Mouse (Mus musculus) hindbrain, embryonic 13.5 days (tissue): ENCODE data around the gene Hspa5. TPM values are rescaled to one million over a fixed set of nuclear protein-coding genes. Genes with fewer than 3 reads are reported as not detected.
"Not testable (repeated sequence)": the region's sequence is repeated elsewhere in the genome, so short reads cannot be mapped to it uniquely, and the experiment has no call there.

Experiments used
- ATAC-seq: fragments of 200-750 bp; cut with Nextera tagmentation; 2 replicates; pipeline ENCODE4 v1.8.0; 2017; ENCODE audit warnings: moderate TSS enrichment; ENCODE audit not compliant: low FRiP score
- H3K27ac ChIP-seq: fragments of 300-500 bp; sonication (generic); 2 replicates; pipeline ENCODE4 v1.5.1; 2015; ENCODE audit warnings: inconsistent platforms, mild to moderate bottlenecking, moderate library complexity
- H3K27me3 ChIP-seq: fragments of 300-500 bp; sonication (generic); 2 replicates; pipeline ENCODE4 v1.6.1; 2015; ENCODE audit warnings: mild to moderate bottlenecking, inconsistent platforms
- H3K36me3 ChIP-seq: fragments of 300-500 bp; sonication (generic); 2 replicates; pipeline ENCODE4 v1.6.1; 2015; ENCODE audit warnings: mild to moderate bottlenecking, inconsistent platforms
- H3K4me1 ChIP-seq: fragments of 300-500 bp; sonication (generic); replicated peaks from 2 replicates; pipeline ENCODE4 v1.6.1; 2015; ENCODE audit warnings: inconsistent platforms
- H3K4me2 ChIP-seq: fragments of 300-500 bp; sonication (generic); 2 replicates; pipeline ENCODE4 v1.6.1; 2015; ENCODE audit warnings: inconsistent platforms, mild to moderate bottlenecking, moderate library complexity
- H3K4me3 ChIP-seq: fragments of 300-500 bp; sonication (generic); 2 replicates; pipeline ENCODE4 v1.5.1; 2015; ENCODE audit warnings: mild to moderate bottlenecking, inconsistent platforms
- H3K9ac ChIP-seq: fragments of 300-500 bp; sonication (generic); 2 replicates; pipeline ENCODE4 v1.6.1; 2015; ENCODE audit warnings: mild to moderate bottlenecking, inconsistent platforms
- H3K9me3 ChIP-seq: fragments of 300-500 bp; sonication (generic); 2 replicates; pipeline ENCODE4 v1.6.1; 2016; ENCODE audit warnings: inconsistent platforms
- WGBS: fragments of 180-500 bp; shearing (Covaris S2); methylation state at CpG from one replicate; pipeline ENCODE4 v1.1.7; 2015; 5-methylcytosine and 5-hydroxymethylcytosine counted together
- polyA plus RNA-seq: library from polyadenylated mRNA; unstranded; fragments of >200 nt; fragmentation: Nextera tagmentation; extraction: Ambion mirVana; gene quantifications from 2 replicates; pipeline ENCODE4 v1.2.1, GENCODE M21; 2015

The Hspa5 gene
- polyA plus RNA-seq, 1 experiment from 2014 or later, result 458 TPM

DNA sequence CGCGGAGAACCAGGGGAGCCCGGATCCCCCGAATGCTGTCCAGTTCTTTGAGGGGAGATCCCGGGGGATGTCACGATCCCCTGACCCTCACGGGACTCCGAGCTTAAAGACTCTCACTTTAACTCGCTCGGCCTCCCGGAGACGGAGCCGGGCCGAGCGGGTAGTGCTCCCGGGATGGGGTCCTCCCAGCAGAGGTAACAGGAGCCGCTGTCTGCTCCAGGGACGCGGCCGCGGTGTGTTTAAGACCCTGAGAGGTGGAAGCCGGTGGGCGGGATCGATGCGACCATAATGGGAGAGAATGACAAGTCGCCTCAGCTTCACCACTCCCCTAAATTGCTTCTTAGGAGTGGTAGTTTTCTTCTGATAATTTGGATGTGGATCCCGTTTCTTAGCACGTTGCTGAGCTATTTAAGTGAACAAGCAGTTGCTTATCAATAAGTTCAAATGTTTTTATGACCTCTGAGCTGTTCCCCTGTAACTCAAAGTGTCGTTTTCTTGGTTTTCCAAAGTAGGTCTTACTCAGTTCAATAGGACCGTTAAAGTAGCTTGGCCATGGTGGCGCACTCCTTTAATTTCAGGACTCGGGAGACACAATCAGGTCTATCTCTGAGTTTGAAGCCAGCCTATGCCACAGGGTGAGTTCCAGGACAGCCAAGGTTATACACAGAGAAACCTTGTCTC lies 30.9 kb downstream of the Hspa5 start:
- not testable (repeated sequence) for H3K36me3 ChIP-seq, H3K9me3 ChIP-seq, H3K27me3 ChIP-seq
- Histone ChIP-seq H3K4me1 (peaks cover 36% of the 10 kb centered on the region), H3K4me2 (peak overlapping the region; percentile 76), H3K4me3 (peak overlapping the region; percentile 67), H3K27ac (peak overlapping the region; percentile 94), H3K9ac (peak overlapping the region; percentile 88)
- peak; percentile 71 for ATAC-seq
- WGBS, result 2% methylated on average over 26 of the region's 32 CpGs

DNA sequence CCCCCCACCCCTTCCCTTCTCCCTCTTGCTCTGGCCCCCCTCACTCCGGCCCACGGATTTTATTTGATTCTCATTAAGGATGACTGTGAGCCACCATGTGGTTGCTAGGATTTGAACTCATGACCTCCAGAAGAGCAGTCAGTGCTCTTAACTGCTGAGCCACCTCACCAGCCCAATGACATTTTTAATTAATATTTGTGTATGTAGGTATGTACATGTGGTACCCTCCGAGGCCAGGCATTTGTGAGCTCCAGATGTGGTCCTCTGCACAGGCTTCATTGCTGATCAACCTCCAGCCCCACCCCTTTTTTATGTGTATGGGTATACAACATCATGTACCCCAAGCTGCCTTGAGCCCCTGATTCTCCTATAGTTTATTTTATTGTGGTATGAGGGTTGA lies 32.0 kb downstream of the Hspa5 start:
- Histone ChIP-seq H3K4me3 (peak overlapping the region; percentile 20; the same call in 1 of the 2 replicates), H3K4me1 (peaks cover 34% of the 10 kb centered on the region), H3K4me2 (peak overlapping the region; percentile 76), H3K9ac (no peak overlapping the region), H3K27ac (no peak overlapping the region), H3K36me3 (peaks cover 13% of the 10 kb centered on the region), H3K27me3 (no peaks in the 10 kb centered on the region), H3K9me3 (no peaks in the 10 kb centered on the region)
- WGBS, result 72% methylated on average over 3 of the region's 3 CpGs
- ATAC-seq, result no peak

DNA sequence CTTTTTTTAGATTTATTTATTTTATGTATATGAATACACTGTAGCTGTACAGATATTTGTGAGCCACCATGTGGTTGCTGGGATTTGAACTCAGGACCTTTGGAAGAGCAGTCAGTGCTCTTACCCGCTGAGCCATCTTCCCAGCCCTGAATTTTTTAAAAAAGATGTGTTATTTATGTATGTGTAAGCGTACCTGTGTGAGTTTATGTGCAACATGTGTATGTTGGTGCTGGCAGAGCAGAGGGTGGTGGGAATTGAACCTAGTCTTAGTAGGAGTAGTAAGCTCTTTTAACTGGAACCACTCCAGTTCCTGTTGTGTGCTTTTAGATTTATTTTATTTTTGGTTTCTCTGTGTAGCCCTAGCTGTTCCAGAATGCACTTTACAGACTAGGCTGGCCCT lies 32.4 kb downstream of the Hspa5 start:
- Histone ChIP-seq H3K9ac (no peak overlapping the region), H3K27ac (no peak overlapping the region), H3K36me3 (peaks cover 17% of the 10 kb centered on the region), H3K4me3 (no peak overlapping the region), H3K4me2 (peak overlapping the region; percentile 76; the same call in 1 of the 2 replicates), H3K9me3 (no peaks in the 10 kb centered on the region), H3K4me1 (peaks cover 29% of the 10 kb centered on the region), H3K27me3 (no peaks in the 10 kb centered on the region)
- WGBS, result 96% methylated on average over 2 of the region's 2 CpGs
- no peak for ATAC-seq

DNA sequence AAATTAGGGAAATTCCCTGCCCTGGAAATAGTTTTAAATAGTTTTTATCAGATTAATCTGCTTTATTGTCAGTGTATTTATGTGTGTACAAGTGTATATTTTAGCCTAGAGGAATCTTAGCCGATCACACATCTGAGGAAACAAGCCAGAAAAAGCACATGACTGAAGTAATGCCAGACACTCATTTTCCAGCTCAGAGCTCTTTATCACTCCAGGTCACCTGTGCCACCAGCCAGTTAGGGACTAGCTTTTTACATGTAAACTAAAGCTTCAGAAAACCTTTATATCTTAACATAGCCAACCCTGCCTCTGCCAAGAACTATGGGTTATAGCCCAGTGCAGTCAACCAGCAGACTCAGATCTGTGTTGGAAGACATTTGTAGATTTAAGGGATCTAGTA lies 33.0 kb downstream of the Hspa5 start:
- Histone ChIP-seq H3K4me3 (no peak overlapping the region), H3K27me3 (no peaks in the 10 kb centered on the region), H3K36me3 (peaks cover 18% of the 10 kb centered on the region), H3K9me3 (no peaks in the 10 kb centered on the region), H3K27ac (no peak overlapping the region), H3K9ac (no peak overlapping the region), H3K4me2 (no peak overlapping the region), H3K4me1 (peaks cover 25% of the 10 kb centered on the region)
- ATAC-seq, result no peak
- 95% methylated on average over 1 of the region's 1 CpGs for WGBS

DNA sequence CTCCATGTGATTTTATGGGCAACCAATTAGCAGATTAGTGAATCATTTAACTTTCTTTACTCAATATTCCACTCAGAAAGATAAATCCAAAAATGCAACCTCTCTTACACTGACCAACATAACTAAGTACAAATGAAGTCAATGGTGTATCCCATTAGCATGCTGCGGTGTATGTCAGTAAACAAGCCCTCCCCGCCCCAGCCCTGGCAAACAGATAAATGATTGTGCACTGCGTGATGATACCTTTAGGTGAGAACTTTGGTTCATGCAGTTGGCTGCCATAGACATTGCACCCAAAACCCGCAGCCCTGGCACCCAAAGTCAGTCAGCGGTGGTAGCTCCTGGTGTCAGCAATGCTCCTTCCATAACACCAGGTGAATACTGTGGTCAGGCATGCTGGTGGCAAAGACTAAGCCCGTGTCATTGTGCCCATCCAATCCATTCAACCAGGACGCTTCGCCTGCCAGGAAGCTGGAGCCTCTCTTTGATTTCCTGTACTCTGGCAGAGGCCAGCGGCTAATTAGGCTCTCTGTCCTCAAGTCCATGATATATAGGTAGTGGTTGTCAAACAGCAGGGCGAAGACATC lies 33.7 kb downstream of the Hspa5 start:
- Histone ChIP-seq H3K9ac (no peak overlapping the region), H3K9me3 (no peaks in the 10 kb centered on the region), H3K36me3 (peaks cover 18% of the 10 kb centered on the region), H3K27ac (no peak overlapping the region), H3K4me1 (peaks cover 21% of the 10 kb centered on the region), H3K4me2 (no peak overlapping the region), H3K4me3 (no peak overlapping the region), H3K27me3 (no peaks in the 10 kb centered on the region)
- 94% methylated on average over 10 of the region's 10 CpGs for WGBS
- ATAC-seq, result no peak

DNA sequence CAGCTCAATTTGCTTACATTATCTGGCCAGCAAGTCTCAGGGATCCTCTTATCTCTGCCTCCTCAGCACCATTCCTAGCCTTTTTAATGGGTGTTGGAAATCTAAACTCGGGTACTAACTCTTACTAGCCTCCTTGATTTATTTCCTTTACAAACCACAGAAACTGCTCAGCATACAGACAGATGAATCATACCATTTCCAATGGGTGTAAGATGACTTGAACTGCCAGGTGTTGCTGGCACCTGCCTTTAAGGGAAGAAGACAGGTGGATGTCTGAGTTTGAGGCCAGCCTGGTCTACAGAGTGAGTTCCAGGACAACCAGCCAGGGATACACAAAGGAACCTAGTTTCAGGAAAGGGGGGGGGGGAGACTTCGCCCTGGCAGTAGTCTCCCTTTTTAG lies 36.3 kb downstream of the Hspa5 start:
- Histone ChIP-seq H3K9me3 (no peaks in the 10 kb centered on the region), H3K27me3 (no peaks in the 10 kb centered on the region), H3K4me2 (no peak overlapping the region), H3K9ac (no peak overlapping the region), H3K4me1 (peaks cover 19% of the 10 kb centered on the region), H3K4me3 (no peak overlapping the region), H3K36me3 (peaks cover 39% of the 10 kb centered on the region), H3K27ac (no peak overlapping the region)
- no peak for ATAC-seq
- WGBS, result 81% methylated on average over 2 of the region's 2 CpGs

DNA sequence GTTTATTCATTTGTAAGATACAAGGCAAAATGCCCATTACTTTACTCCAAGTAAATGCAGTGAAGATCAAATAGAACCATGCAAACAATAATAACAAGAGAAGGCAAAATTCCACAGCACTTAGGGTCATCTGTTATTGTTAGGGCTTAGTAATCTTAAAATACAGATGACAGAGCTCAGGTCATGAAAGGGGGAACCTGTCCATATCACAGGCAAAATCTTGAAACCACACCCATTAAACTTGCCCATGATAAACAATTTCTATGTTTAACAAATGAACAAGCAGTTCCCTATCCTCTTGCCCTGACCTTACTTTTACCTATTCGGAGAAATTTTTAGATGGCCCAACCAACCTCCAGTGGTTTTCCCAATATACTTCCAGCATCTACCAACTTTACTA lies 37.8 kb downstream of the Hspa5 start:
- Histone ChIP-seq H3K27me3 (no peaks in the 10 kb centered on the region), H3K9me3 (no peaks in the 10 kb centered on the region), H3K9ac (no peak overlapping the region), H3K4me1 (peaks cover 6% of the 10 kb centered on the region), H3K4me2 (no peak overlapping the region), H3K36me3 (peaks cover 51% of the 10 kb centered on the region), H3K27ac (no peak overlapping the region), H3K4me3 (no peak overlapping the region)
- 92% methylated on average over 1 of the region's 1 CpGs for WGBS
- no peak for ATAC-seq

DNA sequence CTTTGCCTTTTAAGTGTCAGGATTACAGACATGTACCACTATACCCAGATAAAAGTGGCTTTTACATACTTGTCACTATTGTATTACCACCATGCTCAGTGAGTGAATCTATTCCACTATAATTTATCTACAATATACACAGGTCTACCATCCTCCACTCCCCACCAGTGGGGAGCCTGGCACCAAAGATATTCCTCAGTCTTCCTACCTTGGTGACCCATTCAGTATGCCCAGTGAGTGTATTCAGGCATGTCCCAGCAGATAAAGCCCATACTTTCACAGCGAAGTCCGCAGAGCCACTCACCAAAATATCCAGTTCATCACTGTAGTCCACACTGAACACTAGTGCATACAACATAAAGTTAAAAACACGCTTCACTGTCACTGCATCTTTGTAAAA lies 39.0 kb downstream of the Hspa5 start:
- Histone ChIP-seq H3K4me2 (no peak overlapping the region), H3K9ac (no peak overlapping the region), H3K9me3 (no peaks in the 10 kb centered on the region), H3K27ac (no peak overlapping the region), H3K4me3 (no peak overlapping the region), H3K27me3 (no peaks in the 10 kb centered on the region), H3K4me1 (no peaks in the 10 kb centered on the region), H3K36me3 (peaks cover 55% of the 10 kb centered on the region)
- WGBS, result 95% methylated on average over 3 of the region's 3 CpGs
- no peak for ATAC-seq

DNA sequence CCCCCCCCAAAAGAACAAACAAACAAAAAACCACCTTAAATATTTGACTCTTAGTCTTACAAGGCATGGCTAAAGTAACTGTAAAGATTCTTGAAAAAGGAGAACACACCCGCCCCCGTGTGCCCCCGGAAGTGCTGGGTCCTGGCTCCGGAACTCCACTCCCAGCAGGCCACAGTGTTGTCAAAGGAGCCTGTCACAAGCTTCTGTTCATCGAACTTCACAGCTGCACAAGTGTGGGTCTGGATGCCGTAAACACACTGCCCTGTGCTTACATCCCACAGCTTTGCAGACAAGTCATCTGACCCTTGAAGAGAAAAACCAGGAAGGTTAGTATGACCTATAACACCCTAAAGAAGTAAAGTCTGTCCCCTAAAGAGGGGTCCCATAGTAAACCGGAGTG lies 40.9 kb downstream of the Hspa5 start:
- Histone ChIP-seq H3K9ac (no peak overlapping the region), H3K4me2 (no peak overlapping the region), H3K36me3 (peaks cover 67% of the 10 kb centered on the region), H3K4me1 (no peaks in the 10 kb centered on the region), H3K27ac (no peak overlapping the region), H3K9me3 (no peaks in the 10 kb centered on the region), H3K4me3 (no peak overlapping the region), H3K27me3 (no peaks in the 10 kb centered on the region)
- 91% methylated on average over 7 of the region's 7 CpGs for WGBS
- no peak for ATAC-seq

DNA sequence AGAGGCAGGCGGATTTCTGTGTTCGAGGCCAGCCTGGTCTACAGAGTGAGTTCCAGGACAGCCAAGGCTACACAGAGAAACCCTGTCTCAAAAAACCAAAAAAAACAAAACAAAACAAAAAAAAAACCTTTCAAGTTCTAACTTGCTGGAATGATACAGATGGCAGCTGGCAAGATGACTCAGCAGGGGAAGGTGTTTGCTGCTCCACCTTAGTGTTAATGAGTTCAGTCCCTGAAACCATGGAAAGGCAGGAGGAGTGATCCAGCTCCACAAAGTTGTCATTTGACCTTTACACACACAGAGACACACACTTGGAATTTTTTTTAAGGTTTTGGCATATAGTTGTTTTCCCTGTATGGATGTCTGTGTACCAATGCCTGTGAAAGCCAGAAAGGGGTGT lies 44.1 kb downstream of the Hspa5 start:
- not testable (repeated sequence) for H3K27ac ChIP-seq, H3K4me1 ChIP-seq, H3K9ac ChIP-seq, H3K4me2 ChIP-seq, H3K27me3 ChIP-seq, H3K4me3 ChIP-seq, H3K9me3 ChIP-seq, ATAC-seq
- WGBS, result 100% methylated on average over 2 of the region's 2 CpGs
- peaks cover 65% of the 10 kb centered on the region for H3K36me3 ChIP-seq

DNA sequence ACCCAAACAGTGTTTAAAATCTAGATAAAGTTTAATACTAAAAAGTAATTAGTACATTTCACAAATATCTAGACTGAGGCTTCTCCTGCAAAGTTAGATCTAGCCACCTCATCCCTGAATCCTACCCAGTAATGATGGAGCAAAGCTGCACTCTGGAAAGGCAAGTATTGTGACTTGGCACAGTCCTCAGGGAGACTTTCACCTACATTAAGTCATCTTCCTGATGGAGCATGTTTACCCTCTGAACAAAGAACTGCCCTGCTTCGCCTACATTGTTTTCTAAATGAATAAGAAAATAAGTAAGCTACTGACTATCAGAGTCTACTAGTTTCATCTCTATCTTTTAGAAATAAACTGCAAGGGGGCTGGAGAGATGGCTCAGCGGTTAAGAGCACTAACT lies 46.7 kb downstream of the Hspa5 start:
- H3K27me3 ChIP-seq, result no peaks in the 10 kb centered on the region
- H3K4me3 ChIP-seq, result no peak overlapping the region
- peaks cover 57% of the 10 kb centered on the region for H3K36me3 ChIP-seq
- H3K4me1 ChIP-seq, result 0 out of 2 replicates have a peak, but pooled peaks cover under 1% of the 10 kb centered on the region
- no peak overlapping the region for H3K4me2 ChIP-seq
- no peak for ATAC-seq
- no peak overlapping the region for H3K27ac ChIP-seq
- WGBS, result 91% methylated on average over 2 of the region's 2 CpGs
- no peak overlapping the region for H3K9ac ChIP-seq
- H3K9me3 ChIP-seq, result no peaks in the 10 kb centered on the region

DNA sequence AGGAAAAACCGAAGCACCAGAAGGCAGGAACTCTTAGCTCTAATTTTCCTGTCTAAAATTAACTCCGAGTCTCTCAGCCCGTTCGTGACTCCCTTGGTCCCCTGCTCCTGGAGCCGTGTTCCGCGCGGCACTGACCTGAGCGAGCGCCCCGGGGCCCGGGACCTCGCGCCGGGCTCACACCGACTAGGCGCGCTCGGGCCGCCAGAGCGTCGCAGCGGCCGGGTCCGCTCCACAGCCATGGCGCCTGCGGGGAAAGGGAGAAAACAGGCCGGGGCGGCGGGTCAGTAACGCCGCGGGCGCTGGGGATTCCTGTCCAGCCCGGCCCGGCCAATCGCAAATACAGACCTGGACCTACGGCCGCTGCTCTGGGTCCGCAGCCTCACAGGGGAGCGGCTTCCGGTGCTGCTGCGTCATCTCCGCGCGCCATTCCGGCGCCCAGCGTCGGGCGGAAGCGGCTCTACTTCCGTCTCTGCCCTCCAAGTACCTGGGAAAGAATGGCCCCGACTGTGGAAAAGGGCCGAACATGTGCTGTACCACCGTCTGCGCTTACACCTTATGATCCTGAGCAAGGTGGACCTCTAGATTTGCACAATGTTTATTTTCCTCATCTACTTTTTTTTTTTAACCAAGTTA lies 54.2 kb downstream of the Hspa5 start, which contains the start of gene Fbxw2:
Gene Fbxw2 (minus strand): TSS at position 485 of the 633 bp plus-strand sequence.
- Histone ChIP-seq H3K27me3 (peaks cover 8% of the 10 kb centered on the region; the same call in 1 of the 2 replicates), H3K27ac (peak within 1 kb of the TSS; percentile 91), H3K4me2 (peak within 1 kb of the TSS; percentile 81), H3K4me3 (peak within 1 kb of the TSS; percentile 97), H3K9ac (peak within 1 kb of the TSS; percentile 97), H3K4me1 (peaks cover 24% of the 10 kb centered on the region), H3K9me3 (0 out of 2 replicates have a peak, but pooled peaks cover 4% of the 10 kb centered on the region), H3K36me3 (peaks cover 13% of the 10 kb centered on the region)
- under 1% methylated on average over 47 of the region's 57 CpGs for WGBS
- peak; percentile 97 for ATAC-seq
